Mouse (Mus musculus) megakaryocyte progenitor cell, adult 5-6 weeks (primary cell): Measurements from ENCODE around the gene Ipo9. TPM values are rescaled to one million over a fixed set of nuclear protein-coding genes. Genes with fewer than 3 reads are reported as not detected.

Experiments used
- ATAC-seq: replicated peaks from 2 replicates; pipeline ENCODE4 v1.8.0; 2016; ENCODE audit warnings: mild to moderate bottlenecking, moderate TSS enrichment, inconsistent platforms; ENCODE audit not compliant: poor library complexity
- total RNA-seq, 2 experiments: library from RNA; stranded (forward) in 1 of 2; stranded (reverse) in 1 of 2; fragments of 157-497, 149-512 nt in 1 of 2; fragments of 200-1000 nt in 1 of 2; gene quantifications; 2 replicates each; pipeline versions ENCODE4 v1.2.3 to v1.2.4; 2015 to 2017

Gene Ipo9
- total RNA-seq, 2 experiments from 2014 or later = 33.8 to 47.0 TPM

- ATAC-seq = no peak
Observed at GRCm38 (mm10) chr1:135369415-135369814, 60.9 kb downstream of the Ipo9 start.

GRCm38 (mm10) chr1:135368982-135369381 is 61.3 kb downstream of the Ipo9 start:
- peak; percentile 19; the same call in 1 of the 2 replicates for ATAC-seq

- peak; percentile 87 for ATAC-seq
Observed at GRCm38 (mm10) chr1:135368245-135368644, 62.1 kb downstream of the Ipo9 start.

GRCm38 (mm10) chr1:135367595-135367994 is 62.7 kb downstream of the Ipo9 start:
- no peak for ATAC-seq

GRCm38 (mm10) chr1:135367005-135367404 is 63.3 kb downstream of the Ipo9 start:
- ATAC-seq = no peak

- ATAC-seq = no peak
Observed at GRCm38 (mm10) chr1:135366380-135366779, 63.9 kb downstream of the Ipo9 start.

- ATAC-seq = no peak
Observed at GRCm38 (mm10) chr1:135363446-135363845, 66.9 kb downstream of the Ipo9 start.

GRCm38 (mm10) chr1:135362115-135362514 is 68.2 kb downstream of the Ipo9 start:
- no peak for ATAC-seq

- ATAC-seq = no peak
Observed at GRCm38 (mm10) chr1:135361491-135361890, 68.8 kb downstream of the Ipo9 start.

- ATAC-seq = no peak
Observed at GRCm38 (mm10) chr1:135359071-135359470, 71.2 kb downstream of the Ipo9 start.

GRCm38 (mm10) chr1:135351953-135352352 is 78.3 kb downstream of the Ipo9 start:
- ATAC-seq = no peak

GRCm38 (mm10) chr1:135347498-135348169 is 82.7 kb downstream of the Ipo9 start:
- no peak for ATAC-seq

GRCm38 (mm10) chr1:135346891-135347290 is 83.4 kb downstream of the Ipo9 start:
- ATAC-seq = no peak

GRCm38 (mm10) chr1:135344026-135344425 is 86.3 kb downstream of the Ipo9 start:
- ATAC-seq = no peak

GRCm38 (mm10) chr1:135341947-135342346 is 88.4 kb downstream of the Ipo9 start:
- no peak for ATAC-seq

Other genes with a start within 250 kb of the Ipo9 start
- not detected in 2 replicates for gene Elf3, start 171.9 kb downstream of the Ipo9 start, total RNA-seq (2015)
- gene Elf3, start 171.9 kb downstream of the Ipo9 start, total RNA-seq (2017) = 0.17 TPM in 1 of 2 replicates, not detected in the other
- 79.1 and 93.5 TPM in 2 replicates for gene Rnpep, start 146.4 kb downstream of the Ipo9 start, total RNA-seq (2015)
- gene Rnpep, start 146.4 kb downstream of the Ipo9 start, total RNA-seq (2017) = 77.3 and 83.4 TPM in 2 replicates
- gene Timm17a, start 116.7 kb downstream of the Ipo9 start, total RNA-seq (2015) = 81.8 and 87.0 TPM in 2 replicates
- gene Timm17a, start 116.7 kb downstream of the Ipo9 start, total RNA-seq (2017) = 36.7 and 48.2 TPM in 2 replicates
- not detected in 2 replicates for gene Lmod1, start 105.7 kb downstream of the Ipo9 start, total RNA-seq (2015)
- gene Lmod1, start 105.7 kb downstream of the Ipo9 start, total RNA-seq (2017) = not detected in 2 replicates
- gene Shisa4, start 55.3 kb downstream of the Ipo9 start, total RNA-seq (2015) = not detected in 2 replicates
- not detected in 2 replicates for gene Shisa4, start 55.3 kb downstream of the Ipo9 start, total RNA-seq (2017)
- gene Nav1, start 176.8 kb upstream of the Ipo9 start, total RNA-seq (2015) = 15.7 and 16.9 TPM in 2 replicates
- 2.0 and 2.8 TPM in 2 replicates for gene Nav1, start 176.8 kb upstream of the Ipo9 start, total RNA-seq (2017)